Mouse (Mus musculus) testis, adult 2 months (tissue): ENCODE measurements around the gene Hoxd9.

Source experiments
- CTCF ChIP-seq: fragments of 200-500 bp; IDR thresholded peaks from 2 replicates; pipeline ENCODE4 v1.5.1; 2012; ENCODE audit warnings: low read depth, mild to moderate bottlenecking, inconsistent platforms, low read length, moderate library complexity; ENCODE audit not compliant: control insufficient read depth, insufficient read depth, insufficient replicate concordance
- POLR2A ChIP-seq: fragments of 200-500 bp; IDR thresholded peaks from 2 replicates; pipeline ENCODE4 v1.6.1; 2012; ENCODE audit warnings: low read depth, mild to moderate bottlenecking, inconsistent platforms, low read length, moderate library complexity; ENCODE audit not compliant: control insufficient read depth

DNA sequence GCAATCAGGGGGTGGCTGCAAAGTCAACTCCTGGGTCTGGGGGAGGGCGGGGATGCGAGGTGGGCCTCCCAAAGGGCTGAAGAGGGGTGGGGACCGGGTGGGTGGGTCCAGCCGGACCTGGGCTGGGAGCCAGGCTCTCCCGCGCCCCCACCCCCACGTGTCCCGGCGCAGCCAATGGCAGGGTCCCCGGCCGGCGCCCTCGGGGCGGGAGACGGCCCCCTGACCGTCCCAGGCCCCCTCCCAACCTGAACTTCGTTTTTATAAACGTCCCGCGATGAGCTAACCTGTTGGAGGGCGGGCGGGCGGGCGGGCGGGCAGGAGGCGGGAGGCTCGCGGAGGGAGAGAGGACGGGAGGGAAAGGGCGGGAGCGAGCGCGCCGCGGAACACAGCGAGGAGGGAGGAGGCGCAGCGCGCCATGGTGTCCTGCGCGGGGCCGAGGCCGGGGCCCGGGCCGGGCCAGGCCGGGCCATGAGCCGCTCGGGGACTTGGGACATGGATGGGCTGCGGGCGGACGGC, 29.6 kb upstream of the Hoxd9 start, which contains the start of gene Hoxd13:
- TF ChIP-seq CTCF: no peak
- no peak for TF ChIP-seq POLR2A
